Mouse (Mus musculus) heart, embryonic 12.5 days (tissue): ENCODE measurements around the gene Kcnj3. TPM values are rescaled to one million over a fixed set of nuclear protein-coding genes. Genes with fewer than 3 reads are reported as not detected.
"Not testable (repeated sequence)": the region's sequence is repeated elsewhere in the genome, so short reads cannot be mapped to it uniquely, and the experiment has no call there.

Source experiments
- ATAC-seq: fragments of 200-750 bp; cut with Nextera tagmentation; 2 replicates; pipeline ENCODE4 v1.8.0; 2017; ENCODE audit warnings: moderate TSS enrichment, moderate library complexity; ENCODE audit not compliant: insufficient number of reproducible peaks, low FRiP score
- H3K27ac ChIP-seq: fragments of 300-500 bp; sonication (generic); 2 replicates; pipeline ENCODE4 v1.5.1; 2016; ENCODE audit warnings: mild to moderate bottlenecking, moderate library complexity; ENCODE audit not compliant: poor library complexity, severe bottlenecking
- H3K27me3 ChIP-seq: fragments of 300-500 bp; sonication (generic); replicated peaks from 2 replicates; pipeline ENCODE4 v1.6.1; 2016; ENCODE audit warnings: mild to moderate bottlenecking, moderate library complexity
- H3K36me3 ChIP-seq: fragments of 300-500 bp; sonication (generic); 2 replicates; pipeline ENCODE4 v1.6.1; 2016; ENCODE audit warnings: mild to moderate bottlenecking, moderate library complexity
- H3K4me1 ChIP-seq: fragments of 300-500 bp; sonication (generic); replicated peaks from 2 replicates; pipeline ENCODE4 v1.6.1; 2016; ENCODE audit warnings: mild to moderate bottlenecking
- H3K4me2 ChIP-seq: fragments of 300-500 bp; sonication (generic); 2 replicates; pipeline ENCODE4 v1.6.1; 2016; ENCODE audit warnings: mild to moderate bottlenecking, moderate library complexity
- H3K4me3 ChIP-seq: fragments of 300-500 bp; sonication (generic); 2 replicates; pipeline ENCODE4 v1.5.1; 2016; ENCODE audit warnings: mild to moderate bottlenecking
- H3K9ac ChIP-seq: fragments of 300-500 bp; sonication (generic); 2 replicates; pipeline ENCODE4 v1.6.1; 2016; ENCODE audit warnings: mild to moderate bottlenecking, moderate library complexity
- H3K9me3 ChIP-seq: fragments of 300-500 bp; sonication (generic); replicated peaks from 2 replicates; pipeline ENCODE4 v1.6.1; 2016; ENCODE audit warnings: mild to moderate bottlenecking, moderate library complexity
- WGBS: fragments of 180-500 bp; shearing (Covaris S2); methylation state at CpG from one replicate; pipeline ENCODE4 v1.1.7; 2016; 5-methylcytosine and 5-hydroxymethylcytosine counted together
- polyA plus RNA-seq: library from polyadenylated mRNA; unstranded; fragments of >200 nt; fragmentation: Nextera tagmentation; extraction: Ambion mirVana; gene quantifications from 2 replicates; pipeline ENCODE4 v1.2.1, GENCODE M21; 2016

The Kcnj3 gene
- polyA plus RNA-seq, 1 experiment from 2014 or later, result 7.0 TPM

- Histone ChIP-seq H3K9ac (no peak overlapping the region), H3K9me3 (no peaks in the 10 kb centered on the region), H3K27ac (no peak overlapping the region), H3K4me3 (no peak overlapping the region), H3K4me2 (no peak overlapping the region), H3K36me3 (no peaks in the 10 kb centered on the region), H3K4me1 (no peaks in the 10 kb centered on the region), H3K27me3 (no peaks in the 10 kb centered on the region)
- ATAC-seq, result no peak
These were observed 11.5 kb downstream of the Kcnj3 start for GRCm38 (mm10) chr2:55447298-55447697.

DNA sequence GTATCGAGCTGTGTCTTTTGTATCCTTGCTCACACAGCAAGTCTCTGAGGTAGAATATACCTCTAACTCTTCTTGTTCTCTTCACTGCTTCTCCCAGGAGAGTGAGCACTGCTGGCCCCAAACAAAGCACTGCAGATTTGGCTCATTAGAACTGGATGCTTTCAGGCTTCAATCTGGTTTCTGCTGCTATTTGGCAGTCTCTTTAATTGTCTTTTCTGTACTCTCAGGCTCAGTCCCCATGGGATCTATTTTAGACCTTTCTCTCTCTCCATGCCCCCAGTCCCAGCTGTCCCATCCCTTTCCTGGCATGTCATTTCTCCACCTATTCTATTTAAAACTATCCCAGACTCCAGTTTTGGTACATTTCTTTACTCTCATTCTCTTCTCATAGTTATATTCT, 15.0 kb downstream of the Kcnj3 start:
- Histone ChIP-seq H3K4me3 (no peak overlapping the region), H3K9me3 (no peaks in the 10 kb centered on the region), H3K4me1 (no peaks in the 10 kb centered on the region), H3K27me3 (no peaks in the 10 kb centered on the region), H3K9ac (no peak overlapping the region), H3K27ac (no peak overlapping the region), H3K4me2 (no peak overlapping the region), H3K36me3 (no peaks in the 10 kb centered on the region)
- no peak for ATAC-seq
- WGBS, result 87% methylated on average over 1 of the region's 1 CpGs

DNA sequence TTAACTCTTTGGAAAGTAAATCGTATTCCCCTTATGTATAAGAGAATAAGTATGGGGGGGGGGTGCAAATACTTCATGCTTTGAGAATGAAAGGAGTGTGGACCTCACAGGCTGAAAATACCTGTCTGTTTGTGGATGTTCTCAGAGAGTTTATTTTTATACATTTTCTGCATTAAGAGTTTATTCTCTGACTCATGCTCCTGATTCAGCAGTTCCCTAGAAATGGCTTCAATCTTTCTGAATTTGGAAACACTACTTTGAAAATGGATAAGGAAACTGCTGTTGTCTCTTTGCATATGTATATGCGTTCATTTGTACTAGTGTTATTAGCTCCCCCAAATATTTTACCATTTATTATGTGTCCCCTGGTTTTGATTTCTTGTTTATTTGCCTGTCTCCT, 23.4 kb downstream of the Kcnj3 start:
- Histone ChIP-seq H3K4me3 (no peak overlapping the region), H3K27me3 (no peaks in the 10 kb centered on the region), H3K9ac (no peak overlapping the region), H3K36me3 (no peaks in the 10 kb centered on the region), H3K9me3 (no peaks in the 10 kb centered on the region), H3K4me2 (no peak overlapping the region), H3K4me1 (no peaks in the 10 kb centered on the region), H3K27ac (no peak overlapping the region)
- no peak for ATAC-seq
- WGBS, result 78% methylated on average over 2 of the region's 2 CpGs

DNA sequence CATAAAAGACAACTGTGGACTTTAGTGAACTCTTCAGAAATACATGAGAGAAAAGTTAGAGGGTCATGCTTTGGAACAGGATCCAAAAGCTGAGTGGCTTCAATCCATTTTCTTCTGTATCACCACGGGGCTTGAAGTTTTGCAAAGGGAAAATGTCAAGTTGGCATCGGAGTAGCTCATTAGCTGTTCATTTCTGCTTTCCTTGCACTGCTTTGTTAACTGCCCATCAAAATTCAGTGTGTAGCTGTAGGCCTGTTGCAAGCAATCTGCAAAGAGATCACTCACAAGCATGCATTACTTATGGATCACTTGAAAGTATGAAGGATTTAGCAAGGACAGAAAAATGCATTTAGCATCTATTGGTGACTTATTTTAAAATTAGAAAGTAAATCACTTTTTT, 33.4 kb downstream of the Kcnj3 start:
- no peaks in the 10 kb centered on the region for H3K27me3 ChIP-seq
- H3K9me3 ChIP-seq, result no peaks in the 10 kb centered on the region
- no peaks in the 10 kb centered on the region for H3K4me1 ChIP-seq
- peaks cover 3% of the 10 kb centered on the region; the same call in 1 of the 2 replicates for H3K36me3 ChIP-seq
- H3K4me2 ChIP-seq, result no peak overlapping the region
- ATAC-seq, result no peak
- H3K9ac ChIP-seq, result no peak overlapping the region
- no peak overlapping the region for H3K27ac ChIP-seq
- 70% methylated on average over 2 of the region's 2 CpGs for WGBS
- no peak overlapping the region for H3K4me3 ChIP-seq

GRCm38 (mm10) chr2:55470006-55470405, 34.2 kb downstream of the Kcnj3 start:
- no peaks in the 10 kb centered on the region for H3K9me3 ChIP-seq
- ATAC-seq, result no peak
- no peaks in the 10 kb centered on the region for H3K4me1 ChIP-seq
- no peak overlapping the region for H3K9ac ChIP-seq
- H3K4me2 ChIP-seq, result no peak overlapping the region
- H3K36me3 ChIP-seq, result peaks cover 3% of the 10 kb centered on the region; the same call in 1 of the 2 replicates
- no peak overlapping the region for H3K27ac ChIP-seq
- 86% methylated on average over 2 of the region's 2 CpGs for WGBS
- H3K4me3 ChIP-seq, result no peak overlapping the region
- no peaks in the 10 kb centered on the region for H3K27me3 ChIP-seq

GRCm38 (mm10) chr2:55479511-55479910, 43.7 kb downstream of the Kcnj3 start:
- H3K36me3 ChIP-seq, result no peaks in the 10 kb centered on the region
- WGBS, result 57% methylated on average over 4 of the region's 4 CpGs
- no peak overlapping the region for H3K27ac ChIP-seq
- no peak overlapping the region for H3K9ac ChIP-seq
- H3K4me1 ChIP-seq, result no peaks in the 10 kb centered on the region
- no peak for ATAC-seq
- H3K4me3 ChIP-seq, result no peak overlapping the region
- H3K27me3 ChIP-seq, result no peaks in the 10 kb centered on the region
- H3K4me2 ChIP-seq, result no peak overlapping the region
- H3K9me3 ChIP-seq, result no peaks in the 10 kb centered on the region

- Histone ChIP-seq H3K36me3 (no peaks in the 10 kb centered on the region), H3K4me2 (no peak overlapping the region), H3K4me1 (no peaks in the 10 kb centered on the region), H3K27me3 (no peaks in the 10 kb centered on the region), H3K27ac (no peak overlapping the region), H3K4me3 (no peak overlapping the region), H3K9ac (no peak overlapping the region), H3K9me3 (no peaks in the 10 kb centered on the region)
- ATAC-seq, result no peak
- WGBS, result 51% methylated on average over 4 of the region's 4 CpGs
These were observed 44.3 kb downstream of the Kcnj3 start for GRCm38 (mm10) chr2:55479933-55480601.

DNA sequence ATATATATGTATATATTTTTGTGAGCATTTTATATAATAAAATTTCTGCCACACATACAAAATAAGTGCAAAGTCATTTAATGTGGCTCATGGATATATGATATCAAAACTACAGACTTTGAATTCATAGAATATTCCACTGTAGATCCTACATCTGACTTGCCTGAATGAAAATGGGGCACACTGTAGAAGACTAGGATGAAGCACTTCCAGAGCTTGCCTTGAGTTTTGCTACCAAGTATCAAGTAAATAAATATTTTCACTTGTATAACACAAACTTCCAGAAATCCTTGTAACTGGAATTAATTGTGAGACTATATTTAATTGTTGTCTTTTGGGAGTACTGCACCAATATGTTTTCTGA, 44.8 kb downstream of the Kcnj3 start:
- Histone ChIP-seq H3K9ac (no peak overlapping the region), H3K4me3 (no peak overlapping the region), H3K27ac (no peak overlapping the region), H3K4me1 (no peaks in the 10 kb centered on the region), H3K9me3 (no peaks in the 10 kb centered on the region), H3K4me2 (no peak overlapping the region), H3K36me3 (no peaks in the 10 kb centered on the region), H3K27me3 (no peaks in the 10 kb centered on the region)
- ATAC-seq, result no peak

- H3K9me3 ChIP-seq, H3K27ac ChIP-seq, H3K4me2 ChIP-seq, H3K27me3 ChIP-seq, H3K4me3 ChIP-seq, H3K9ac ChIP-seq, ATAC-seq, H3K36me3 ChIP-seq, H3K4me1 ChIP-seq: not testable (repeated sequence)
- WGBS, result 69% methylated on average over 7 of the region's 7 CpGs
These were observed 49.8 kb downstream of the Kcnj3 start for GRCm38 (mm10) chr2:55485500-55486129.

GRCm38 (mm10) chr2:55503390-55504176, 67.8 kb downstream of the Kcnj3 start:
- no peak for ATAC-seq
- H3K36me3 ChIP-seq, result no peaks in the 10 kb centered on the region
- H3K27me3 ChIP-seq, result no peaks in the 10 kb centered on the region
- 63% methylated on average over 9 of the region's 9 CpGs for WGBS
- no peak overlapping the region for H3K4me3 ChIP-seq
- H3K27ac ChIP-seq, result 0 out of 2 replicates have a peak overlapping the region, but pooled peaks have one; percentile 21
- 0 out of 2 replicates have a peak, but pooled peaks cover 3% of the 10 kb centered on the region for H3K4me1 ChIP-seq
- H3K9ac ChIP-seq, result no peak overlapping the region
- no peaks in the 10 kb centered on the region for H3K9me3 ChIP-seq
- H3K4me2 ChIP-seq, result no peak overlapping the region

DNA sequence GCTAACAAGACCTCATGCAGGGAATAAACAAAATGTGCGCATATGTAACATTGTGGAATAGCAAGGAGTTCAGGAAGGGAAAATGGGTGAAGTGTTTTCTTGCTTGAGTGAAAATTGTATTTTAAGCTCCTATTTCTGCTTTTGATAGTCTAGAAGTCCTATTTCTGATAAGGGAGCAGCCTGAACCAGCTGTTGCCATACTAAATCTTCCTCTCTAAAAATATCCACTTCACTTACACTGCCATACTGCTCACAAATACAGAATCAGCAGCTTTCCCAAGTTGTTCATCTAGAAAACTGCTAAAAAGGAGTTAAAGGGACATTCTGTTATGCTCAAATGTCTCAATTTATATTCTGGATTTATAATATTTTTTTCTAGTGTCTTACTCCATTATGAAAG, 69.9 kb downstream of the Kcnj3 start:
- Histone ChIP-seq H3K4me2 (no peak overlapping the region), H3K36me3 (no peaks in the 10 kb centered on the region), H3K9me3 (no peaks in the 10 kb centered on the region), H3K4me3 (no peak overlapping the region), H3K27ac (no peak overlapping the region), H3K27me3 (no peaks in the 10 kb centered on the region), H3K4me1 (0 out of 2 replicates have a peak, but pooled peaks cover 3% of the 10 kb centered on the region), H3K9ac (no peak overlapping the region)
- no peak for ATAC-seq
- 90% methylated on average over 1 of the region's 1 CpGs for WGBS
